Mouse (Mus musculus) heart, postnatal 0 days (tissue): ENCODE results near the gene Engase. TPM values are rescaled to one million over a fixed set of nuclear protein-coding genes. Genes with fewer than 3 reads are reported as not detected.

ENCODE experiments used
- ATAC-seq: fragments of 200-750 bp; cut with Nextera tagmentation; 2 replicates; pipeline ENCODE4 v1.8.0; 2017; ENCODE audit warnings: low read depth, moderate number of reproducible peaks, moderate library complexity; ENCODE audit not compliant: insufficient read depth
- DNase-seq: peaks from one replicate; pipeline ENCODE4 v3.0.0-alpha.2; 2016; ENCODE audit warnings: low spot score
- H3K27ac ChIP-seq: fragments of 300-500 bp; sonication (generic); 2 replicates; pipeline ENCODE4 v1.5.1; 2014; ENCODE audit warnings: low read depth, mild to moderate bottlenecking
- H3K27me3 ChIP-seq: fragments of 300-500 bp; sonication (generic); 2 replicates; pipeline ENCODE4 v1.6.1; 2014; ENCODE audit warnings: low read length, mixed read lengths; ENCODE audit not compliant: control insufficient read depth, insufficient read depth
- H3K36me3 ChIP-seq: fragments of 300-500 bp; sonication (generic); replicated peaks from 2 replicates; pipeline ENCODE4 v1.6.1; 2014; ENCODE audit warnings: low read length, mixed read lengths; ENCODE audit not compliant: control insufficient read depth, insufficient read depth
- H3K4me1 ChIP-seq: fragments of 300-500 bp; sonication (generic); 2 replicates; pipeline ENCODE4 v1.6.1; 2014; ENCODE audit warnings: antibody characterized with exemption; ENCODE audit not compliant: control insufficient read depth, insufficient read depth
- H3K4me2 ChIP-seq: fragments of 300-500 bp; sonication (generic); 2 replicates; pipeline ENCODE4 v1.6.1; 2014; ENCODE audit warnings: low read depth, mild to moderate bottlenecking, low read length, moderate library complexity
- H3K4me3 ChIP-seq: fragments of 300-500 bp; sonication (generic); 2 replicates; pipeline ENCODE4 v1.5.1; 2014; ENCODE audit warnings: low read depth, low read length
- H3K9ac ChIP-seq: fragments of 300-500 bp; sonication (generic); replicated peaks from 2 replicates; pipeline ENCODE4 v1.6.1; 2014; ENCODE audit warnings: low read depth, low read length, mixed read lengths
- H3K9me3 ChIP-seq: fragments of 300-500 bp; sonication (generic); replicated peaks from 2 replicates; pipeline ENCODE4 v1.6.1; 2016; ENCODE audit warnings: low read length; ENCODE audit not compliant: control insufficient read depth
- CTCF ChIP-seq: IDR thresholded peaks from 2 replicates; pipeline ENCODE4 v1.5.1; 2016; ENCODE audit warnings: antibody characterized with exemption, control low read depth, low read depth
- EP300 ChIP-seq: IDR thresholded peaks from 2 replicates; pipeline ENCODE4 v1.6.1; 2016; ENCODE audit warnings: antibody characterized with exemption, low read depth
- whole genome bisulfite sequencing: fragments of 180-500 bp; shearing (Covaris S2); extraction: QIAGEN DNeasy Blood & Tissue Kit; methylation state at CpG from one replicate; pipeline ENCODE4 v1.1.7; 2014; 5-methylcytosine and 5-hydroxymethylcytosine counted together
- polyA plus RNA-seq: library from polyadenylated mRNA; unstranded; fragments of >200 nt; fragmentation: Nextera tagmentation; extraction: Ambion mirVana; gene quantifications from 2 replicates; pipeline ENCODE4 v1.2.1, GENCODE M21; 2015
- total RNA-seq: library from RNA; depleted of rRNA; stranded (reverse); fragments of >200 nt; gene quantifications from 2 replicates; pipeline ENCODE4 v1.2.3, GENCODE M21; 2014; ENCODE audit warnings: low replicate concordance

The Engase gene
- total and polyA plus RNA-seq, 2 experiments from 2014 or later = 3.0 to 12.0 TPM

- H3K27me3 ChIP-seq = no peaks in the 10 kb centered on the region
- 26% methylated on average over 6 of the region's 6 CpGs for WGBS
- TF ChIP-seq CTCF (peak; percentile 26), EP300 (no peak)
- no peak overlapping the region for H3K9ac ChIP-seq
- H3K36me3 ChIP-seq = no peaks in the 10 kb centered on the region
- H3K27ac ChIP-seq = no peak overlapping the region
- no peak overlapping the region for H3K4me2 ChIP-seq
- no peaks in the 10 kb centered on the region for H3K9me3 ChIP-seq
- no peak for ATAC-seq
- H3K4me3 ChIP-seq = no peak overlapping the region
- no peak for DNase-seq
- peaks cover 14% of the 10 kb centered on the region; the same call in 1 of the 2 replicates for H3K4me1 ChIP-seq
Measured at GRCm38 (mm10) chr11:118436471-118436935, 40.1 kb upstream of the Engase start.

DNA sequence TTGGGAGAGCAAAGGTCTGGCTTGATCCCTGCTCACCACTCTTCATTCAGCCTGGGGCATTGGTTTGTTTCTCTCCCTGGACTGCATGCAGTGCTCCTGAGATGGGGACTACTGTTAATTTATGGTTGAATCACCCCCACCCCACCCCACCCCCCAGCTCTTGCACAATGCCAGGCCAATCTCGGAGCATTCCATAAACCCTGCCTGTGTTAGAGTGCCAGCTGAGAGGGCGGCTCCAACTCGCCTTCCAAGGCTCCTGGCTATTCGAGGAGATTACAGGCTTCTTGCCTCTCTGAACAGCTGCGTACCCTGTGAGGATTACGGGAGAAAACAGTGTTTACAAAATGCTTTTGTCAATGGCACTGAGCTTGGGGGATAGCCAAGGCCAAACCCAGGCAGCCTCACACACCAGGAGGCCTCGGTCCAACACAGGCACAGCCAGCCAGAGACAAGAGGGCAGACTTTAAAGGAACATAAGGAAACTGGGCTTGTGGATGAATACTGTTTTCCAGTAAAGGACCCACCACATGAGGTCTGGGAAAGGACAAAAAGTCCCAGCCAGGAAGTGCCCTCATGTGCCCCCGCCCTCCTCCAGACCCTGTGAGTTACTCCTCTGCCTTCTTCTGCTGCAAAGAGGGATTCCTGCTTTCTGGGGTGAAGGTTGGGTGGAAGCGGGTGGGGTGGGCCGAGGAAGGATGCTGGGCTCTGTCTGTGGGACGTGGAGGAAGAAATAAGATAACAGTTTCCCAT is 37.8 kb upstream of the Engase start:
- 35% methylated on average over 11 of the region's 11 CpGs for WGBS
- TF ChIP-seq EP300 = peak; percentile 59; the same call in 1 of the 2 replicates
- no peak for TF ChIP-seq CTCF
- Histone ChIP-seq H3K4me2 (no peak overlapping the region), H3K27me3 (no peaks in the 10 kb centered on the region; the same call in 1 of the 2 replicates), H3K4me1 (peaks cover 14% of the 10 kb centered on the region; the same call in 1 of the 2 replicates), H3K9ac (no peak overlapping the region), H3K36me3 (no peaks in the 10 kb centered on the region), H3K27ac (peak overlapping the region; percentile 82), H3K4me3 (no peak overlapping the region), H3K9me3 (no peaks in the 10 kb centered on the region)
- DNase-seq (no peak), ATAC-seq (peak; percentile 47)

GRCm38 (mm10) chr11:118442691-118443090 is 33.9 kb upstream of the Engase start:
- H3K9ac ChIP-seq = no peak overlapping the region
- DNase-seq (no peak), ATAC-seq (no peak)
- no peak for TF ChIP-seq CTCF
- TF ChIP-seq EP300 = no peak
- no peaks in the 10 kb centered on the region for H3K36me3 ChIP-seq
- peaks cover 7% of the 10 kb centered on the region; the same call in 1 of the 2 replicates for H3K4me1 ChIP-seq
- WGBS = 27% methylated on average over 13 of the region's 13 CpGs
- H3K4me2 ChIP-seq = no peak overlapping the region
- H3K27me3 ChIP-seq = no peaks in the 10 kb centered on the region; the same call in 1 of the 2 replicates
- no peak overlapping the region for H3K27ac ChIP-seq
- no peaks in the 10 kb centered on the region for H3K9me3 ChIP-seq
- H3K4me3 ChIP-seq = no peak overlapping the region

- peaks cover 7% of the 10 kb centered on the region; the same call in 1 of the 2 replicates for H3K4me1 ChIP-seq
- no peak overlapping the region for H3K4me2 ChIP-seq
- 0 out of 2 replicates have a peak, but pooled peaks cover 5% of the 10 kb centered on the region for H3K36me3 ChIP-seq
- H3K27ac ChIP-seq = no peak overlapping the region
- H3K4me3 ChIP-seq = no peak overlapping the region
- H3K9ac ChIP-seq = no peak overlapping the region
- DNase-seq (peak; percentile 74), ATAC-seq (peak; percentile 66; the same call in 1 of the 2 replicates)
- no peaks in the 10 kb centered on the region for H3K9me3 ChIP-seq
- no peak for TF ChIP-seq EP300
- TF ChIP-seq CTCF = peak; percentile 87
- no peaks in the 10 kb centered on the region; the same call in 1 of the 2 replicates for H3K27me3 ChIP-seq
- WGBS = 30% methylated on average over 11 of the region's 11 CpGs
Measured at GRCm38 (mm10) chr11:118443201-118443970, 33.2 kb upstream of the Engase start.

- ATAC-seq = peak; percentile 64; the same call in 1 of the 2 replicates
Measured at GRCm38 (mm10) chr11:118445843-118446242, 30.8 kb upstream of the Engase start.

More at GRCm38 (mm10) chr11:118445843-118446242, 30.8 kb upstream of the Engase start:
- no peak overlapping the region for H3K9ac ChIP-seq
- H3K4me2 ChIP-seq = no peak overlapping the region
- no peak overlapping the region for H3K27ac ChIP-seq
- H3K27me3 ChIP-seq = no peaks in the 10 kb centered on the region; the same call in 1 of the 2 replicates
- WGBS = 11% methylated on average over 3 of the region's 3 CpGs
- DNase-seq = peak; percentile 68
- no peaks in the 10 kb centered on the region; the same call in 1 of the 2 replicates for H3K4me1 ChIP-seq
- no peak overlapping the region for H3K4me3 ChIP-seq
- no peak for TF ChIP-seq EP300
- peak; percentile 98 for TF ChIP-seq CTCF
- H3K36me3 ChIP-seq = 0 out of 2 replicates have a peak, but pooled peaks cover 6% of the 10 kb centered on the region
- H3K9me3 ChIP-seq = no peaks in the 10 kb centered on the region
